Mouse (Mus musculus): ENCODE measurements around the gene Ovol1. TPM values are rescaled to one million over a fixed set of nuclear protein-coding genes. Genes with fewer than 3 reads are reported as not detected.

The Ovol1 gene
- total RNA-seq, 2 experiments from 2014 or later = 1.6 TPM; not detected in 1

GRCm38 (mm10) chr19:5529325-5530137 is 30.9 kb downstream of the Ovol1 start:
- peak; percentile 95 to 97 for DNase-seq (ENCODE audit: low spot score in 2 of 2)

DNA sequence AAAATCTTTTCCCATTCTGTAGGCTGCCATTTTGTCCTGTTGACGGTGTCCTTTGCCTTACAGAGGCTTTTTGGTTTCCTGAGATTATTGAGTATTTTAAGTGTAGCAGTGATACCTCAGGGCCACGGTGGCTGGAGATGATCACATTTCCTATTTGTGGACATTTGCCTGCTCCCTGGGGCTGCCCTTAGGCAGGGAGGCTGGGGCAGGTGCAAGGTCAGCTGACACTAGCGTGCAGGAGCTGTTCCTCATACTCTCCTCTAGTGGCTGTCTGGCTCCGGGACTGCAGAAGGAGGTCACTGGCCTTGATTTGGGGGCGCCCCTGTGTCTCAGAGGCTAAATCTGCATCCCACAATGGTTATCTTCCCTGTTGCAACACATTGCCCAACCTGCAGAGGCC is 35.2 kb downstream of the Ovol1 start:
- DNase-seq (ENCODE audit: low spot score in 2 of 2) = no peak

DNA sequence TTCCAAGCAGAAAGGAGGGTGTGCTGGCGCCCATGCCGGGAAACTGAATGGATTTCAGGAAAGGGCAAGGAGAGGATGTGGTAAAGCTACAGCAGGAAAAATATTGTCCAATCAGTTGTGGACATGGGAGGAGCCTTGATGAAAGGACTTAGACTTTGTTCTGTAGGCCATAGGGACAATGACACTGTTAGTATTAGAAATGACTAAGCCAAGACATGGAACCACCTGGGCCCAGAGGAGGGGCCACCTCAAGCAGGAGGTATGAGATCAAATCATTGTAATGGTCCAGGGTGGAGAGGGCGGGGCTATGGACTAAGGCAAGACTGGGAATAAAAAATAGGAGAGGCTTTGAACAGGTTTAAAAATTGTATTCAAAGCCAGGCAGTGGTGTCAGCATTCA is 41.7 kb downstream of the Ovol1 start:
- no peak for DNase-seq (ENCODE audit: low spot score in 2 of 2)

DNA sequence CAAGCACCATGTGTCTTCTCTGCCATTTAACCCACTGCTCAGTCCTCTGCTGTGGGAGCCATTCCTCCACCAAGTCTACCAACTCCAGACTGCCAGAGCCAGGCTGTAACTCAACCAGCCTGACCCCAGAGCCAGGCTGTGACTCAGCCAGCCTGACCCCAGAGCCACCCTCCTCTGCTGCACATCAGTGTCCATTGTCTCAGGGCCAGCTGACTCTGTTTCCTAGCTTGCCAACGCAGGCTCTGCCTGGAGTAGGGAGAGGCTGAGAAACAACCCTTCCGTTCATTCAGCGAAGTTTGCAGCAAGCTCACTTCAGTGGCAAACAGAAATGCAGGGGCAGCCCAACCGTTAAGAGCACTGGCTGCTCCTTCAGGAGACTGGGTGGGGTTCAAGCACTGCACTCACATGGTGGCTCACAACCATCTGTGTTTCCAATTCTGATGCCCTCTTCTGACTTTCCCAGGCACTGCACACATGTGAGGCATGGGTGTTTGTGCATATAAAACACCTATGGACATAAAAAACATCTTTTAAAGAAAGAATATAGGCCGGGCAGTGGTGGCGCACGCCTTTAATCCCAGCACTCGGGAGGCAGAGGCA is 43.4 kb downstream of the Ovol1 start:
- DNase-seq (ENCODE audit: low spot score in 2 of 2) = no peak

- no peak for DNase-seq (ENCODE audit: low spot score in 2 of 2)
Measured at GRCm38 (mm10) chr19:5515840-5516777, 44.3 kb downstream of the Ovol1 start.

DNA sequence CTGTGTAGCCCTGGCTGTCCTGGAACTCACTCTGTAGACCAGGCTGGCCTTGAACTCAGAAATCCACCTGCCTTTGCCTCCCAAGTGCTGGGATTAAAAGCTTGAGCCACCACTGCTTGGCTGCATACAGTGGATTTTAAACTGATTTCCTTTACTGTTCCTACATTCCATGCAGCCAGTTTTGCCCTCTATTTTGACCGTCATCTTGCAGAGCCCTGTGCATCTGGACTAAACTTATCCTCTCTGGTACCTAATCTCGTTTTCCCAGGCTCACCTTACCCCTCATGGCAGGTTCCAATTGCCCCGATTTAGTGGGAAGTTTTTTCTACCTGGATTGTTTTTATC is 47.5 kb downstream of the Ovol1 start:
- no peak for DNase-seq (ENCODE audit: low spot score in 2 of 2)

DNA sequence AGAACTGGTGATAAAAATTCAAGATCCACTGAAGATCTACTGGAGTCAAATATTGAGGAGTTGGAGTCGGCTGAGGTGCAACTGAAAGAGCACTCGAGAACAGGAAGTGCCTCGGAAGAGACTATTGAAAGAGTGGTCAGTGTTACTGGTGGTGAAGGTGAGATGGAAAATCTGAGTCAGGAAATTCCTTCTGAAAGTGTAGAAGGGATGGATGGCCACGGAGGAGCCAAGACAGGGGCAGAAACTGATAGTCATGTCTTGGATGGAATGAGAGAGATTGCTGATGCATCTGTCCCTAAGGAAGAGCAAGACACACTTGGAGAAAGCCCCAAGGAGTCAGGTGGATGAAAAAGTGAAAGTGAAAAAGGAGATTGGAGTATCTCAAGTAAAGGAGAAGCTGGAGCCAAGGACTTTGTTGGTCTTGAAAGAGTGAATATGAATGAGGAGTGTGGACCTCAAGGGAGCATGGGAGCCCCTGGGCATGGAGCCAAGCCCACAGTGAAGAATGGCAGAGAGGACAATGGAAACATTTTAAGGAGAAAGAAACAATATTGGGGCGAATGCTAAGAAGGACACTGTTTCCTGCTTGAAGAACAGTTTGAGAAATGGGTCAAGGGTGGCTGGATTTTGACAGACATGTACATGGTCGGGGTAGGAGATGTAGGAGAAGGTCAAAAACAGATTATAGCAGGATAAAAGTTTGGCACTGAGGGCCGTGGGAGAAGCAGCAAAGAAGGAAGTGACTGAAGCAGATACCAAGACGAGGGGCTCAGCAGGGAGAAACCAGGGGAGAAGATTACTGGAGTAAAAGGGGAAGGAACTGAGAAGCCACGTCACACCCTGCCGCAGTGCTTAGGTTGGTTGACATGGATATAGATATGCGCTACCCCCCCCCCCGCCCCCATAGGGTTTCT is 48.1 kb downstream of the Ovol1 start:
- DNase-seq (ENCODE audit: low spot score in 2 of 2) = no peak

- DNase-seq (ENCODE audit: low spot score in 2 of 2) = no peak
Measured at GRCm38 (mm10) chr19:5511074-5511632, 49.3 kb downstream of the Ovol1 start.

DNA sequence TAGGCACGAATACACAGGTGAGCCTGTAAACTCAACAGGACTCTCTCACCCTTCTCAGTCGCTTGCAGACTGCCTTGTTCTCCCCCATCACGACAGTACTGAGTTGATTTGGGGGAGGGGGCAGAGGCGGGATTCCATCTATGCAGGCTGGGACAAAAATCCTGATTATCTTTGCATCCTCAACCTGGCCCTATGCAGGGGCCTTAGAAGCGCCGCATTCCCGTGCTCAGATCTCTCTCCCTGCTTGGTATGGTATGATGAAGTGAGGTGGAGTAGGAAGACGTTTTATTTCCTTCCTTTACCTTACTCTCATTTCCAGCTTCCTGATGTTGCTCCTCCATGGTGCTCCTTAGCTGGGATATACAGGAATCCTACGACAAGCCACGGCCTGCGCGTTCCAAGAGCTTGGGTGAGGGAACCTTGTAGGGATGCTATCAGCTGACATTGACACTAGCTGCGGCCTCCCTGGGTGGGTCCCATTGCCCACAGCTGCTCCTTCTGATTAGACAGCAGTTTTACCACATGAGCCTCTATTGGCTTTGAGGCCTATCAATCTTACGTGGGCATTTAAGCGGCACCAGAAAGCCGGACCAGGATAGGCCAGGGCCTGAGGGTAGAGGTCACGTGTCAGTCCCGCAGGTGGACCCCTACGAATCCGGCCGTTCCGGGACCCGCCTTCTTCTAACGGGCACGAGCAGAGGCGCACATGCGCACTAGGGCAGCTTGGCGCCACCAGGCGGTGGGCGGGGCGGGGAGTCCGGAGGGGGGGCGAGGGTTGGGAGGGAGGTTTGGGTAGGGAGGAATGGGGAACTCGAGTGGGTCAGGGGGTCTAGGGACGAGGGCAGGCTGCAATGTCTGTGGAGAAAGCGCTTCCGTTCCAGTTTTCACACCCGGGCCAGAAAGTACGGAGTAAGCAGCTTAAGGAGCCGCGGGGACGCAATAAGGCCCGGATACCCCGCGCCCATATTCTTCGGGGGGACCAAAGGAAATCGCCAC is 50.1 kb downstream of the Ovol1 start, which contains the start of gene Snx32:
Gene Snx32, minus strand, starts transcription at position 508 of the 996 bp plus-strand sequence.
- peak; percentile 91 to 98 for DNase-seq (ENCODE audit: low spot score in 2 of 2)

- DNase-seq (ENCODE audit: low spot score in 2 of 2) = no peak
Measured at GRCm38 (mm10) chr19:5503687-5504086, 56.8 kb downstream of the Ovol1 start, which contains the start of gene 1700020D05Rik. Gene 1700020D05Rik, minus strand, starts transcription at chr19:5503787.

DNA sequence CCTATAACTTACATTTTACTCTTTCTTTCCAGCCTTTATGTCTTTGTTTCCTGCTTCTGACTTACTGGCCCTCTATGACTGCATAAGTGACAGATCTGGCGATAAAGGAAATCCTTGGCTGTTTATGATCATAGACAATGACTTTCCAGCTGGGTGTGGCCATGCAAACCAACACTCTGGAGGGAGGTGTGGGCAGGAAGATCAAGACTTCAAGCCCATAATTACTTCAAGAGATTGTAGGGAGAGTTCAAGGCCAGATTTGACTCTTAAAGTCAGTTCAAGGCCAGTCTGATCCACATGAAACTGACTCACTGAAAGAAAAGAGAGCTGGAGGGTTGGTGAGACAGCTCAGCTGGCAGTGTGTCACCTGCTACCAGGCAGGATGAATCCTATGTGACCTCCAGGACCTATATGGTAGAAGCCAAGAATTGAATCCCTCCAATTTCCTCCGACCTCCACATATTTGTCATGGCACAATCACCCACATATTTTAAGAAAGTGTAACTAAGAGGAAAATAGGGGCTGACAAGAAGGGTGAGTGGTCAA is 60.0 kb downstream of the Ovol1 start:
- DNase-seq (ENCODE audit: low spot score in 2 of 2) = no peak

Other genes starting within 250 kb of the Ovol1 start
- not detected for gene Catsper1, start 224.9 kb downstream of the Ovol1 start, total RNA-seq (2021)
- gene Cst6, start 211.1 kb downstream of the Ovol1 start, total RNA-seq (2021) = 1 to 10 TPM; 2.6 to 3.4 TPM
- 10 to 100 TPM; 36.5 to 42.2 TPM for gene Eif1ad, start 193.9 kb downstream of the Ovol1 start, total RNA-seq (2021)
- 100 to 1,000 TPM; 153 to 164 TPM for gene Banf1, start 193.5 kb downstream of the Ovol1 start, total RNA-seq (2021)
- gene Sart1, start 171.9 kb downstream of the Ovol1 start, total RNA-seq (2021) = 100 to 1,000 TPM in 1 of 2 experiments, 10 to 100 TPM in 1; 98.7 to 123 TPM
- gene Tsga10ip, start 158.1 kb downstream of the Ovol1 start, total RNA-seq (2021) = not detected
- 100 to 1,000 TPM; 236 to 266 TPM for gene Drap1, start 135.7 kb downstream of the Ovol1 start, total RNA-seq (2021)
- 10 to 100 TPM; 55.1 to 56.7 TPM for gene AI837181, start 135.5 kb downstream of the Ovol1 start, total RNA-seq (2021)
- gene Fosl1, start 113.1 kb downstream of the Ovol1 start, total RNA-seq (2021) = under 1 TPM in 1 of 2 experiments, not detected in 1; 0.20 TPM
- 10 to 100 TPM; 10.4 to 10.6 TPM for gene Ccdc85b, start 102.8 kb downstream of the Ovol1 start, total RNA-seq (2021)
- gene Fibp, start 100.0 kb downstream of the Ovol1 start, total RNA-seq (2021) = 100 to 1,000 TPM; 134 to 137 TPM
- 1 to 10 TPM in 1 of 2 experiments, under 1 TPM in 1; 0.67 to 1.3 TPM for gene Ctsw, start 92.1 kb downstream of the Ovol1 start, total RNA-seq (2021)
- 10 to 100 TPM; 80.0 to 88.0 TPM for gene Efemp2, start 86.7 kb downstream of the Ovol1 start, total RNA-seq (2021)
- 10 to 100 TPM; 24.9 to 29.8 TPM for gene Mus81, start 72.2 kb downstream of the Ovol1 start, total RNA-seq (2021)
- 100 to 1,000 TPM; 789 to 859 TPM for gene Cfl1, start 70.2 kb downstream of the Ovol1 start, total RNA-seq (2021)
- 1 to 10 TPM; 3.0 to 3.5 TPM for gene 1700020D05Rik, start 56.9 kb downstream of the Ovol1 start, total RNA-seq (2021)
- 10 to 100 TPM; 15.1 to 16.0 TPM for gene Snx32, start 50.1 kb downstream of the Ovol1 start, total RNA-seq (2021)
- gene Ap5b1, start 7.4 kb upstream of the Ovol1 start, total RNA-seq (2021) = 1 to 10 TPM; 6.0 to 8.9 TPM
- 100 to 1,000 TPM; 109 to 110 TPM for gene Rnaseh2c, start 41.2 kb upstream of the Ovol1 start, total RNA-seq (2021)
- gene Kat5, start 49.6 kb upstream of the Ovol1 start, total RNA-seq (2021) = 10 to 100 TPM; 69.0 to 83.1 TPM
- gene Rela, start 76.8 kb upstream of the Ovol1 start, total RNA-seq (2021) = 10 to 100 TPM; 71.0 to 73.6 TPM
- gene Sipa1, start 103.1 kb upstream of the Ovol1 start, total RNA-seq (2021) = 10 to 100 TPM; 85.0 to 90.1 TPM
- 10 to 100 TPM; 56.9 to 57.4 TPM for gene Map3k11, start 128.1 kb upstream of the Ovol1 start, total RNA-seq (2021)
- gene Pcnx3, start 128.3 kb upstream of the Ovol1 start, total RNA-seq (2021) = 100 to 1,000 TPM; 117 to 123 TPM
- not detected for gene Kcnk7, start 143.7 kb upstream of the Ovol1 start, total RNA-seq (2021)
- gene Ehbp1l1, start 165.7 kb upstream of the Ovol1 start, total RNA-seq (2021) = 10 to 100 TPM; 34.9 to 35.6 TPM
- 10 to 100 TPM; 63.5 to 67.5 TPM for gene Fam89b, start 169.0 kb upstream of the Ovol1 start, total RNA-seq (2021)
- gene Ltbp3, start 180.3 kb upstream of the Ovol1 start, total RNA-seq (2021) = 100 to 1,000 TPM; 277 to 287 TPM
- gene Scyl1, start 210.8 kb upstream of the Ovol1 start, total RNA-seq (2021) = 100 to 1,000 TPM; 105 to 110 TPM